Mouse (Mus musculus) intestine, postnatal 0 days (tissue): ENCODE measurements at regions not wholly inside any gene's neighbourhood (a gene's known extent, or its start where the extent isn't known, plus 50 kb on each side); places are given as distances from the start of the nearest gene placed in this dataset.

Experiments
- ATAC-seq: fragments of 200-750 bp; cut with Nextera tagmentation; 2 replicates; pipeline ENCODE4 v1.8.0; 2017; ENCODE audit warnings: mild to moderate bottlenecking, moderate TSS enrichment, moderate library complexity
- H3K27ac ChIP-seq: fragments of 300-500 bp; sonication (generic); 2 replicates; pipeline ENCODE4 v1.5.1; 2014; ENCODE audit warnings: mild to moderate bottlenecking, low read depth, low read length, moderate library complexity
- H3K27me3 ChIP-seq: fragments of 300-500 bp; sonication (generic); replicated peaks from 2 replicates; pipeline ENCODE4 v1.6.1; 2014; ENCODE audit warnings: low read length, mixed read lengths; ENCODE audit not compliant: control insufficient read depth, insufficient read depth
- H3K36me3 ChIP-seq: fragments of 300-500 bp; sonication (generic); 2 replicates; pipeline ENCODE4 v1.6.1; 2014; ENCODE audit warnings: mild to moderate bottlenecking, moderate library complexity; ENCODE audit not compliant: control insufficient read depth, insufficient read depth
- H3K4me1 ChIP-seq: fragments of 300-500 bp; sonication (generic); replicated peaks from 2 replicates; pipeline ENCODE4 v1.6.1; 2014; ENCODE audit warnings: antibody characterized with exemption, low read length, mixed read lengths; ENCODE audit not compliant: control insufficient read depth, insufficient read depth
- H3K4me2 ChIP-seq: fragments of 300-500 bp; sonication (generic); replicated peaks from 2 replicates; pipeline ENCODE4 v1.6.1; 2014; ENCODE audit warnings: low read depth, mild to moderate bottlenecking, moderate library complexity
- H3K4me3 ChIP-seq: fragments of 300-500 bp; sonication (generic); 2 replicates; pipeline ENCODE4 v1.5.1; 2014; ENCODE audit warnings: low read depth, low read length
- H3K9ac ChIP-seq: fragments of 300-500 bp; sonication (generic); 2 replicates; pipeline ENCODE4 v1.6.1; 2014; ENCODE audit warnings: mild to moderate bottlenecking, low read depth, low read length
- H3K9me3 ChIP-seq: fragments of 300-500 bp; sonication (generic); 2 replicates; pipeline ENCODE4 v1.6.1; 2016; ENCODE audit warnings: mixed run types; ENCODE audit not compliant: control insufficient read depth
- CTCF ChIP-seq: sonication (generic); IDR thresholded peaks from 2 replicates; pipeline ENCODE4 v1.5.1; 2016; ENCODE audit warnings: low read depth, mild to moderate bottlenecking, control low read depth, antibody characterized with exemption, moderate library complexity
- WGBS: fragments of 180-500 bp; shearing (Covaris S2); extraction: QIAGEN DNeasy Blood & Tissue Kit; methylation state at CpG from one replicate; pipeline ENCODE4 v1.1.7; 2014; 5-methylcytosine and 5-hydroxymethylcytosine counted together

DNA sequence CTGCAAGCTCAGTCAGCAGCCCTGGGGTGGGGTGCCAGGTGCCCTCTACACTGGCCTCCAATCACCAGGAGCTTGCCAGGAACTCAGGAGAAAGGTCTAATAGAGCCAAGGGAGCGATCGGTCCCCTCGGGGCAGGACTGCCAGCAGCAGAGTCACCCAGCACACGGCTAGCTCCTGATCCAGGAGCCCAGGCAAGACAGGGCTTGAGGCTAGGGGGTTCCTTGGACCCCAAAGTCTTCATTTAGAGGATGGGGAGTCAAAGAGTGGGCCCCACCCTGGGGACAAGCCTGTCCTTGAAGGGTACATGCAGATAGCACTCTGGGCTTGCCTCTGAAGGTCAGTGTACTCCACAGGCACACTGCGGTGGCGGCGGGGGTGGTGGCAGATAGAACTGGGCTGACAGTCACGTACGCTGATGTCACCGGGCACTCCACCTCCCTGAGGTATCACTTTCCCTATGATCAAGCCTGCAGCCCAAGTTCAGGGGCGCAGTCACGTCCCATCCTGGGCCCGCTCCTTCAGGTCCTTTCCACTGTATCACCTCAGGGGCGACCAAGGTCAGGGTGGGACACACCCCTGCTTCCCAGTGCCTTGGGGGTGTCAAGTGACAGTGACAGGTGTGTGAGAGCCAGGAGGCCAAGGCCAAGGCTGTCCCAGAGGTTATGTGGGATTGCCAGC is 114.2 kb upstream of the 1600014C23Rik start:
- 0 out of 2 replicates have a peak, but pooled peaks cover 2% of the 10 kb centered on the region for H3K9me3 ChIP-seq
- no peak overlapping the region for H3K9ac ChIP-seq
- WGBS: 91% methylated on average over 14 of the region's 14 CpGs

GRCm38 (mm10) chr17:45845832-45846231 is 112.2 kb upstream of the 1600014C23Rik start:
- H3K27ac ChIP-seq: no peak overlapping the region
- no peak overlapping the region for H3K9ac ChIP-seq
- H3K27me3 ChIP-seq: no peaks in the 10 kb centered on the region
- H3K4me2 ChIP-seq: no peak overlapping the region
- ATAC-seq: no peak
- H3K4me3 ChIP-seq: no peak overlapping the region
- H3K9me3 ChIP-seq: 0 out of 2 replicates have a peak, but pooled peaks cover 2% of the 10 kb centered on the region
- no peaks in the 10 kb centered on the region for H3K4me1 ChIP-seq
- WGBS: 91% methylated on average over 5 of the region's 5 CpGs
- peak; percentile 55 for TF ChIP-seq CTCF
- no peaks in the 10 kb centered on the region for H3K36me3 ChIP-seq

More for the DNA sequence above, 114.2 kb upstream of the 1600014C23Rik start:
- no peaks in the 10 kb centered on the region for H3K36me3 ChIP-seq
- H3K4me2 ChIP-seq: no peak overlapping the region
- no peak for TF ChIP-seq CTCF
- peaks cover 3% of the 10 kb centered on the region for H3K27me3 ChIP-seq
- ATAC-seq: no peak
- no peaks in the 10 kb centered on the region for H3K4me1 ChIP-seq
- H3K4me3 ChIP-seq: no peak overlapping the region
- no peak overlapping the region for H3K27ac ChIP-seq

GRCm38 (mm10) chr17:45836731-45837130 is 103.1 kb upstream of the 1600014C23Rik start:
- H3K9me3 ChIP-seq: no peaks in the 10 kb centered on the region
- no peaks in the 10 kb centered on the region for H3K27me3 ChIP-seq
- H3K9ac ChIP-seq: no peak overlapping the region
- no peak for TF ChIP-seq CTCF
- H3K27ac ChIP-seq: no peak overlapping the region
- no peak overlapping the region for H3K4me2 ChIP-seq
- peaks cover 10% of the 10 kb centered on the region; the same call in 1 of the 2 replicates for H3K4me1 ChIP-seq
- ATAC-seq: peak; percentile 29; the same call in 1 of the 2 replicates
- WGBS: 33% methylated on average over 7 of the region's 7 CpGs
- no peak overlapping the region for H3K4me3 ChIP-seq
- H3K36me3 ChIP-seq: no peaks in the 10 kb centered on the region

GRCm38 (mm10) chr17:45836253-45836652 is 102.6 kb upstream of the 1600014C23Rik start:
- Histone ChIP-seq H3K27me3 (no peaks in the 10 kb centered on the region), H3K36me3 (no peaks in the 10 kb centered on the region), H3K4me3 (no peak overlapping the region), H3K9ac (no peak overlapping the region), H3K4me1 (peaks cover 10% of the 10 kb centered on the region; the same call in 1 of the 2 replicates), H3K27ac (no peak overlapping the region), H3K9me3 (no peaks in the 10 kb centered on the region), H3K4me2 (no peak overlapping the region)
- 39% methylated on average over 7 of the region's 7 CpGs for WGBS
- peak; percentile 22; the same call in 1 of the 2 replicates for ATAC-seq
- no peak for TF ChIP-seq CTCF

DNA sequence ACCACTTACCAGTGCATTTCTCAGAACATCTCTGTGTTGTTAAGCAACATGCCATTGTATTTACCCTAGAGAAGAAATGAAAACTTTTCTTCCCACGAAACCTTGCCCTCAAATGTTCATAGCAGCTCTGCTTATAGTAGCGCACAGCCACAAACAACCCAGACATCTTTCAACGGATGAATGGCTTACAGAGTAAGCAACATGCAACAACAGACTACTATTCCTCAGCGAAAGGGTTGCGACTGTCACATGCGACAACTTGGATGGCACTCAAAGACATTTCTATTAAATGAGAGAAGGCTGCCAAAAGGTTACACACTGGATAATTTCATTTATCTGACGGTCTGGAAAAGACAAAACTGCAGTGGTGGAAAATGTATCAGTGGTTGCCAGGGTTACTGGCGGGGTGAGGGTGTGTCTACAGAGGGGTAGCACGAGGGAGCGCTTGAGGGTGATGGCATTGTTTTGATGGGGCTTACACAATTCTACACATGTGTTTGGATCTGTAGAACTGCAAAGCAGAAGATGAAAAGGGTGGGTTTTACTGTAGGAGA is 101.0 kb upstream of the 1600014C23Rik start:
- ATAC-seq: no peak
- no peak for TF ChIP-seq CTCF
- Histone ChIP-seq H3K4me3 (no peak overlapping the region), H3K4me1 (peaks cover 10% of the 10 kb centered on the region; the same call in 1 of the 2 replicates), H3K9me3 (no peaks in the 10 kb centered on the region), H3K27ac (no peak overlapping the region), H3K9ac (no peak overlapping the region), H3K27me3 (no peaks in the 10 kb centered on the region), H3K4me2 (no peak overlapping the region), H3K36me3 (no peaks in the 10 kb centered on the region)
- WGBS: 76% methylated on average over 10 of the region's 10 CpGs

DNA sequence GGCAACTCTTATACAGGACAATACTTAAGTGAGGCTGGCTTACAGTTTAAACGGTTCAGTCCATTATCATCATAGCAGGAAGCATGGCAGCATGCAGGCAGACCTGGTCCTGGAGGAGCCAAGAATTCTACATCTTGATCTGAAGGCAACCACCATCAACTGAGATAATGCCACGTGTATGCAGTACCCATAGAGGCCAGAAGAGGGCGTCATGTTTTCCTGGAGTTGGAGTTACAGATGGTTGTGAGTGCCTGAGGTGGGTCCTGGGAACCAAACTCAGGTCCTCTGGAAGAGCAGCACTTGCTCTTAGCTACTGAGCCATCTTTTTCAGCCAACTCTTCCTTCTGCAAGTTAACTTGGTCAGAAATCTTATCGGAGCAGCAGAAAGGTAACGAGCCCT is 96.7 kb upstream of the 1600014C23Rik start:
- H3K27ac ChIP-seq: no peak overlapping the region
- no peak overlapping the region for H3K9ac ChIP-seq
- H3K9me3 ChIP-seq: no peaks in the 10 kb centered on the region
- H3K4me1 ChIP-seq: no peaks in the 10 kb centered on the region
- WGBS: 89% methylated on average over 5 of the region's 5 CpGs
- no peak for ATAC-seq
- no peak overlapping the region for H3K4me3 ChIP-seq
- no peaks in the 10 kb centered on the region for H3K27me3 ChIP-seq
- H3K36me3 ChIP-seq: no peaks in the 10 kb centered on the region
- no peak overlapping the region for H3K4me2 ChIP-seq
- TF ChIP-seq CTCF: peak; percentile 38; the same call in 1 of the 2 replicates
